Mouse (Mus musculus) neural tube, embryonic 11.5 days (tissue): ENCODE data around the gene Mob3c. TPM values are rescaled to one million over a fixed set of nuclear protein-coding genes. Genes with fewer than 3 reads are reported as not detected.

Experiments
- polyA plus RNA-seq: library from polyadenylated mRNA; unstranded; fragments of >200 nt; fragmentation: Nextera tagmentation; extraction: Ambion mirVana; gene quantifications from 2 replicates; pipeline ENCODE4 v1.2.1, GENCODE M21; 2014

The Mob3c gene
- polyA plus RNA-seq, 1 experiment from 2014 or later = 4.1 TPM

Other genes starting within 250 kb of the Mob3c start
- gene Cyp4a32, start 227.1 kb upstream of the Mob3c start, polyA plus RNA-seq = not detected in 2 replicates
- gene Cyp4b1, start 180.4 kb upstream of the Mob3c start, polyA plus RNA-seq = 0.22 TPM in 1 of 2 replicates, not detected in the other
- 42.3 and 44.7 TPM in 2 replicates for gene Efcab14, start 90.3 kb upstream of the Mob3c start, polyA plus RNA-seq
- gene Tex38, start 47.1 kb upstream of the Mob3c start, polyA plus RNA-seq = 0.42 TPM in 1 of 2 replicates, not detected in the other
- 51.1 and 51.4 TPM in 2 replicates for gene Atpaf1, start 43.3 kb upstream of the Mob3c start, polyA plus RNA-seq
- gene Mknk1, start 11.1 kb downstream of the Mob3c start, polyA plus RNA-seq = 21.2 and 25.5 TPM in 2 replicates
- not detected in 2 replicates for gene Kncn, start 56.3 kb downstream of the Mob3c start, polyA plus RNA-seq
- gene 6430628N08Rik, start 62.6 kb downstream of the Mob3c start, polyA plus RNA-seq = not detected in 2 replicates
- 0.38 and 0.77 TPM in 2 replicates for gene Dmbx1, start 111.8 kb downstream of the Mob3c start, polyA plus RNA-seq
- 1.9 and 2.1 TPM in 2 replicates for gene Faah, start 189.8 kb downstream of the Mob3c start, polyA plus RNA-seq
- 21.0 and 21.2 TPM in 2 replicates for gene Nsun4, start 225.8 kb downstream of the Mob3c start, polyA plus RNA-seq
- 455 and 456 TPM in 2 replicates for gene Uqcrh, start 247.0 kb downstream of the Mob3c start, polyA plus RNA-seq
- gene Lrrc41, start 247.2 kb downstream of the Mob3c start, polyA plus RNA-seq = 74.2 and 84.9 TPM in 2 replicates